Mouse (Mus musculus) lung, adult 2 months (tissue): ENCODE measurements at regions not wholly inside any gene's neighbourhood (a gene's known extent, or its start where the extent isn't known, plus 50 kb on each side); places are given as distances from the start of the nearest gene placed in this dataset.

Source experiments
- CTCF ChIP-seq: fragments of 200-500 bp; IDR thresholded peaks from 2 replicates; pipeline ENCODE4 v1.5.1; 2011; ENCODE audit warnings: mild to moderate bottlenecking, low read length, control low read depth; ENCODE audit not compliant: insufficient read depth
- POLR2A ChIP-seq: fragments of 200-500 bp; IDR thresholded peaks from 2 replicates; pipeline ENCODE4 v1.6.1; 2011; ENCODE audit warnings: low read depth, mild to moderate bottlenecking, control low read depth, low read length, borderline replicate concordance; ENCODE audit errors: extremely low read depth

DNA sequence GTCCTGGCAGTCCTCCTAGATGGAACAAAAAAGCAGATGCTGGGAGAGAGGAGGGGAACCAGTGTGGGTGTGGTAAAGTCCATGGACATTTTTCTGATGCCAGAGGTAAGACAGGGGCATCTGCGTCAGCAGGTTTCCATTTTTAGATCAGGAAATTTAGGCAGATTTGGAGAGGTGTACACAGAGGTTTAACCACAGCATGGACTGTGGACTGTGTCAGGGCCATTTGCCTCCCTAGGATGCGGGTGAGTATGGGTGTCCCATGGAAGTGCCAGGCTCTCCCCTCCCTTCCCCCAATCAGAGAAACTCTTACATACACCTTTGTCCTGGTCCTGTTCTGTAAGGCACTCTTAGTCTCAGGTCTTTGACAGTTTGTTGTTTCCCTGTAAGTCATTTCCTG, 443.5 kb upstream of the Slc30a5 start:
- TF ChIP-seq POLR2A, result no peak
- no peak for TF ChIP-seq CTCF
